In the genomic region with DNA sequence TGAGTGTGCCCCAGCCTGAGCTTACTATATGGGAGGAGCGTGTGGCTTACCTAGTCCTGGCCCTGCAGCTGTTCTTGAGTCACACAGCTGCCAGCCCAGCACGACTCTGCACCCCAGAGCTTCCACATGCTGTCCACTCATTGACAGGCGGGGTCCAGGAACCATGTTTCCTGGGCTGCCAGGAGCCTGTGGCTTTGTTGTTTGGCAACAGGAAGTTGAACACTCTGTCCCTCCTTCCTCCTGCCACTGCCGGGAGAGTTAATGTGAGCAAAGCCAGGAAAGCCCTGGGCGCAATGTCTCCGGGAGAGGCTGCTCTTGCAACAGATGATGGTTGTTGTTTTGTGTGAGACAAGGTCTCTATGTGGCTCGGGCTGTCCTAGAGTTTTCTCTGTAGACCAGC, we compare ENCODE assay signal across 12 mouse cellular contexts. TPM values are rescaled to one million over a fixed set of nuclear protein-coding genes. Genes with fewer than 3 reads are reported as not detected.
DNase-seq lines count a peak whose midpoint lies in the region; ATAC-seq and TF ChIP-seq lines count a peak whose summit lies in the region.
"Had no signal": no experiment of that assay in that cellular context is flagged by ENCODE, and none has a peak within 500 bp of the region (broad histone marks: within the 10 kb centered on the region; RNA-seq: fewer than 3 reads in every experiment).

No protein-coding gene starts in this region.

- no peak for DNase-seq in kidney, adult 2 months
- DNase-seq in ES-E14 (ENCODE audit: low read depth, low spot score), result no peak
- peak; percentile 71 for DNase-seq in lung, postnatal 0 days (ENCODE audit: low spot score)
- DNase-seq in heart, postnatal 4 days, result no peak
- DNase-seq in layer of hippocampus, adult 2 months (ENCODE audit: low spot score in 2 of 2), result no peak
- DNase-seq in midbrain, embryonic 11.5 days (ENCODE audit: low spot score, missing footprints), result no peak
- DNase-seq: gastrocnemius, postnatal 10 days; kidney, adult 18-20 months; liver, embryonic 13.5 days; thymus, postnatal 36 days had no signal

- no peak for ATAC-seq in kidney, embryonic 14.5 days (ENCODE audit: low FRiP score, low TSS enrichment)
- ATAC-seq in common myeloid progenitor, adult 5-6 weeks (replicated peaks; ENCODE audit: low read depth, poor library complexity, severe bottlenecking), result peak; percentile 85
- peak; percentile 80 for ATAC-seq in lung, postnatal 0 days
- no peak for ATAC-seq in midbrain, embryonic 11.5 days (ENCODE audit: low FRiP score)

- H3K9me3 ChIP-seq in kidney, embryonic 14.5 days (ENCODE audit: control insufficient read depth, low read length), result no peaks in the 10 kb centered on the region
- H3K9me3 ChIP-seq in ES-E14 (ENCODE audit: control insufficient read depth, insufficient read depth, low read depth, low read length), result no peaks in the 10 kb centered on the region
- H3K9me3 ChIP-seq in lung, postnatal 0 days (ENCODE audit: low read length), result no peaks in the 10 kb centered on the region
- no peaks in the 10 kb centered on the region for H3K9me3 ChIP-seq in midbrain, embryonic 11.5 days (ENCODE audit: control insufficient read depth, low read length)
- H3K9me3 ChIP-seq: liver, embryonic 13.5 days had no signal

- peaks cover 11% of the 10 kb centered on the region; the same call in 1 of the 2 replicates for H3K4me1 ChIP-seq in kidney, embryonic 14.5 days (ENCODE audit: control insufficient read depth, insufficient read depth, low read length)
- no peaks in the 10 kb centered on the region for H3K4me1 ChIP-seq in kidney, adult 2 months (ENCODE audit: control insufficient read depth, insufficient read depth, low read length)
- H3K4me1 ChIP-seq in ES-E14 (ENCODE audit: control insufficient read depth in 2 of 2, insufficient read depth in 2 of 2, low read length in 2 of 2, poor library complexity in 1 of 2), result peaks cover 0 to 9% of the 10 kb centered on the region in 2 experiments; a peak in 1 of 4 replicates
- H3K4me1 ChIP-seq in lung, postnatal 0 days (ENCODE audit: insufficient read depth, low read depth, low read length), result no peaks in the 10 kb centered on the region
- H3K4me1 ChIP-seq in midbrain, embryonic 11.5 days (ENCODE audit: control insufficient read depth, insufficient read depth, low read length), result peaks cover 11% of the 10 kb centered on the region
- H3K4me1 ChIP-seq: liver, embryonic 13.5 days had no signal

- 0 out of 2 replicates have a peak overlapping the region, but pooled peaks have one; percentile 4 for H3K27ac ChIP-seq in kidney, embryonic 14.5 days (ENCODE audit: low read depth, low read length)
- no peak overlapping the region for H3K27ac ChIP-seq in kidney, adult 2 months (ENCODE audit: insufficient read depth, low read depth, low read length)
- H3K27ac ChIP-seq in ES-E14 (ENCODE audit: insufficient read depth, low read depth, low read length, poor library complexity, severe bottlenecking), result no peak overlapping the region
- H3K27ac ChIP-seq in lung, postnatal 0 days (ENCODE audit: low read length), result no peak overlapping the region
- H3K27ac ChIP-seq in layer of hippocampus, adult 2 months, result no peak overlapping the region
- H3K27ac ChIP-seq in midbrain, embryonic 11.5 days (ENCODE audit: low read depth, low read length), result no peak overlapping the region
- H3K27ac ChIP-seq: liver, embryonic 13.5 days had no signal

- no peak overlapping the region for H3K4me2 ChIP-seq in kidney, embryonic 14.5 days (replicated peaks; ENCODE audit: low read depth, low read length)
- H3K4me2 ChIP-seq in lung, postnatal 0 days (replicated peaks; ENCODE audit: low read depth, low read length), result no peak overlapping the region; the same call in 1 of the 2 replicates
- H3K4me2 ChIP-seq in midbrain, embryonic 11.5 days, result no peak overlapping the region
- H3K4me2 ChIP-seq: liver, embryonic 13.5 days had no signal

- no peak overlapping the region for H3K9ac ChIP-seq in kidney, embryonic 14.5 days (ENCODE audit: low read depth, low read length)
- peak overlapping the region; percentile 42 for H3K9ac ChIP-seq in ES-E14 (ENCODE audit: insufficient read depth, low read depth, low read length, poor library complexity, severe bottlenecking)
- no peak overlapping the region for H3K9ac ChIP-seq in lung, postnatal 0 days (replicated peaks; ENCODE audit: low read depth)
- no peak overlapping the region for H3K9ac ChIP-seq in midbrain, embryonic 11.5 days (ENCODE audit: low read length)
- H3K9ac ChIP-seq: liver, embryonic 13.5 days had no signal

- no peaks in the 10 kb centered on the region for H3K27me3 ChIP-seq in kidney, embryonic 14.5 days (ENCODE audit: control insufficient read depth, insufficient read depth, low read length)
- no peaks in the 10 kb centered on the region for H3K27me3 ChIP-seq in kidney, adult 2 months (replicated peaks; ENCODE audit: control insufficient read depth, insufficient read depth, low read length)
- H3K27me3 ChIP-seq in lung, postnatal 0 days (replicated peaks; ENCODE audit: insufficient read depth, low read length), result no peaks in the 10 kb centered on the region
- H3K27me3 ChIP-seq in midbrain, embryonic 11.5 days (ENCODE audit: control insufficient read depth, insufficient read depth, low read length), result no peaks in the 10 kb centered on the region
- H3K27me3 ChIP-seq: liver, embryonic 13.5 days had no signal

- 62% methylated on average over 7 of the region's 7 CpGs for WGBS in kidney, embryonic 14.5 days
- 55% methylated on average over 7 of the region's 7 CpGs for WGBS in kidney, adult 2 months
- 39% methylated on average over 7 of the region's 7 CpGs for WGBS in lung, postnatal 0 days
- WGBS in midbrain, embryonic 11.5 days, result 77% methylated on average over 7 of the region's 7 CpGs

- no peak for TF ChIP-seq CTCF in kidney, adult 2 months (conservative IDR thresholded peaks at IDR 0.05; ENCODE audit: insufficient read depth, insufficient read length, low read depth, low read length)
- no peak for TF ChIP-seq CTCF in lung, postnatal 0 days (IDR thresholded peaks at IDR 0.05)
- TF ChIP-seq CTCF in layer of hippocampus, adult 2 months (conservative IDR thresholded peaks at IDR 0.05), result no peak

- H3K4me3 ChIP-seq in kidney, embryonic 14.5 days (ENCODE audit: low read length), result no peak overlapping the region
- no peak overlapping the region for H3K4me3 ChIP-seq in kidney, adult 2 months (ENCODE audit: insufficient read depth, low read depth, low read length)
- peak overlapping the region; percentile 44 to 45 for H3K4me3 ChIP-seq in ES-E14 (ENCODE audit: insufficient read depth in 1 of 2, low read depth in 1 of 2, low read length in 2 of 2, poor library complexity in 1 of 2, severe bottlenecking in 1 of 2)
- H3K4me3 ChIP-seq in lung, postnatal 0 days (ENCODE audit: low read depth, low read length), result no peak overlapping the region
- H3K4me3 ChIP-seq in layer of hippocampus, adult 2 months, result no peak overlapping the region
- no peak overlapping the region for H3K4me3 ChIP-seq in midbrain, embryonic 11.5 days (ENCODE audit: low read depth, low read length)
- H3K4me3 ChIP-seq: liver, embryonic 13.5 days had no signal

- peak; percentile 77; the same call in 1 of the 2 replicates for TF ChIP-seq EP300 in lung, postnatal 0 days (IDR thresholded peaks at IDR 0.05)

- in situ Hi-C loops in ES-E14 (cut with MboI; ENCODE audit: low sequenced_read_pairs in 2 of 2, unreplicated experiment in 2 of 2), result no loop called here

- H3K36me3 ChIP-seq in kidney, embryonic 14.5 days (ENCODE audit: control insufficient read depth, insufficient read depth, low read length), result no peaks in the 10 kb centered on the region
- no peaks in the 10 kb centered on the region for H3K36me3 ChIP-seq in kidney, adult 2 months (ENCODE audit: control insufficient read depth, insufficient read depth, low read length)
- no peaks in the 10 kb centered on the region for H3K36me3 ChIP-seq in ES-E14 (ENCODE audit: control insufficient read depth, insufficient read depth, low read length, poor library complexity, severe bottlenecking)
- H3K36me3 ChIP-seq in lung, postnatal 0 days (ENCODE audit: insufficient read depth, low read length), result no peaks in the 10 kb centered on the region
- no peaks in the 10 kb centered on the region for H3K36me3 ChIP-seq in midbrain, embryonic 11.5 days (ENCODE audit: control insufficient read depth, insufficient read depth, low read length)
- H3K36me3 ChIP-seq: liver, embryonic 13.5 days had no signal

- no peak for TF ChIP-seq POLR2A in kidney, adult 2 months (IDR thresholded peaks at IDR 0.05; ENCODE audit: low read depth, low read length)

TF ChIP-seq in ES-E14, 5 proteins besides CTCF, POLR2A, EP300 and RAD21 (continues in another document):
- TF ChIP-seq HCFC1 (IDR thresholded peaks at IDR 0.05; ENCODE audit: borderline replicate concordance, insufficient read depth, low read length) (no peak), MAFK (IDR thresholded peaks at IDR 0.05; ENCODE audit: insufficient read depth, low read depth, low read length) (no peak), ZNF384 (IDR thresholded peaks at IDR 0.05; ENCODE audit: low read depth, low read length) (no peak)

RNA-seq across cellular contexts. Expression of gene Fam92b, which starts 24.6 kb away (rescaled TPM):
- polyA plus RNA-seq in kidney, embryonic 14.5 days (2014; fragmentation: Nextera tagmentation; extraction: Ambion mirVana), result 0.24 TPM in 1 of 2 replicates, not detected in the other
- not detected in 2 replicates for polyA plus RNA-seq in kidney, adult 2 months (2012; rRNA removed)
- not detected in 2 replicates for total RNA-seq in ES-E14 (2012; rRNA removed)
- not detected in 2 replicates for total RNA-seq in common myeloid progenitor, adult 5-6 weeks (2017)
- 3.9 and 6.5 TPM in 2 replicates for polyA plus RNA-seq in lung, postnatal 0 days (2015; fragmentation: Nextera tagmentation; extraction: Ambion mirVana)
- total RNA-seq in heart, postnatal 4 days (2021), result not detected
- total RNA-seq in layer of hippocampus, adult 2 months (2021), result under 1 TPM; 0.31 to 0.91 TPM
- 2.4 and 3.4 TPM in 2 replicates for polyA plus RNA-seq in midbrain, embryonic 11.5 days (2014; fragmentation: Nextera tagmentation; extraction: Ambion mirVana)
- total RNA-seq: gastrocnemius, postnatal 10 days had no signal
- polyA plus RNA-seq: liver, embryonic 13.5 days had no signal

RNA-seq across cellular contexts. Expression of gene 6430548M08Rik, which starts 38.7 kb away (rescaled TPM):
- 2.4 and 3.9 TPM in 2 replicates for polyA plus RNA-seq in kidney, embryonic 14.5 days (2014; fragmentation: Nextera tagmentation; extraction: Ambion mirVana)
- 8.4 and 8.8 TPM in 2 replicates for polyA plus RNA-seq in kidney, adult 2 months (2012; rRNA removed)
- 0.54 and 0.58 TPM in 2 replicates for total RNA-seq in ES-E14 (2012; rRNA removed)
- total RNA-seq in common myeloid progenitor, adult 5-6 weeks (2017), result 0.68 and 9.3 TPM in 2 replicates
- polyA plus RNA-seq in lung, postnatal 0 days (2015; fragmentation: Nextera tagmentation; extraction: Ambion mirVana), result 16.3 and 16.6 TPM in 2 replicates
- 10 to 100 TPM; 19.3 to 23.8 TPM for total RNA-seq in heart, postnatal 4 days (2021)
- total RNA-seq in layer of hippocampus, adult 2 months (2021), result 100 to 1,000 TPM; 170 to 183 TPM
- 12.4 and 13.5 TPM in 2 replicates for polyA plus RNA-seq in midbrain, embryonic 11.5 days (2014; fragmentation: Nextera tagmentation; extraction: Ambion mirVana)

RNA-seq across cellular contexts. Expression of gene Zdhhc7, which starts 51.4 kb away (rescaled TPM):
- 20.4 and 31.0 TPM in 2 replicates for polyA plus RNA-seq in kidney, embryonic 14.5 days (2014; fragmentation: Nextera tagmentation; extraction: Ambion mirVana)
- polyA plus RNA-seq in kidney, adult 2 months (2012; rRNA removed), result 58.7 and 68.2 TPM in 2 replicates
- 29.9 and 35.4 TPM in 2 replicates for total RNA-seq in ES-E14 (2012; rRNA removed)
- 9.7 and 19.6 TPM in 2 replicates for total RNA-seq in common myeloid progenitor, adult 5-6 weeks (2017)
- polyA plus RNA-seq in lung, postnatal 0 days (2015; fragmentation: Nextera tagmentation; extraction: Ambion mirVana), result 31.0 and 33.0 TPM in 2 replicates
- 10 to 100 TPM; 39.5 to 40.8 TPM for total RNA-seq in heart, postnatal 4 days (2021)
- 10 to 100 TPM; 33.9 to 35.9 TPM for total RNA-seq in layer of hippocampus, adult 2 months (2021)
- 24.2 and 25.9 TPM in 2 replicates for polyA plus RNA-seq in midbrain, embryonic 11.5 days (2014; fragmentation: Nextera tagmentation; extraction: Ambion mirVana)

Comparison
In these comparisons a context has a peak if more than half of its experiments do, and no peak if none do; other contexts are left out.
1. ATAC-seq: peak in common myeloid progenitor, adult 5-6 weeks (single experiment) and lung, postnatal 0 days (single experiment); none in kidney, embryonic 14.5 days (single experiment) and midbrain, embryonic 11.5 days (single experiment).
2. H3K4me3 ChIP-seq: peak in ES-E14 (2 of 2); none in kidney, embryonic 14.5 days (single experiment), kidney, adult 2 months (single experiment), lung, postnatal 0 days (single experiment), layer of hippocampus, adult 2 months (single experiment) and midbrain, embryonic 11.5 days (single experiment).
3. RNA of gene 6430548M08Rik, which starts 38.7 kb away (total RNA-seq): 170 to 183 TPM in layer of hippocampus, adult 2 months; 19.3 to 23.8 TPM in heart, postnatal 4 days, 0.68 to 9.3 TPM in common myeloid progenitor, adult 5-6 weeks and 0.54 to 0.58 TPM in ES-E14; every median in the first group is over 4 times any median in the second.